Mouse (Mus musculus) heart, adult 2 months (tissue): ENCODE data around the gene Samhd1.

Experiments
- CTCF ChIP-seq: fragments of 200-600 bp; IDR thresholded peaks from 2 replicates; pipeline ENCODE4 v1.8.1; 2022; ENCODE audit warnings: antibody characterized with exemption, mild to moderate bottlenecking, moderate library complexity
- EP300 ChIP-seq: fragments of 200-500 bp; IDR thresholded peaks from 2 replicates; pipeline ENCODE4 v1.6.1; 2011; ENCODE audit warnings: low read depth, low read length, control low read depth; ENCODE audit not compliant: insufficient read depth
- POLR2A ChIP-seq: fragments of 200-500 bp; IDR thresholded peaks from 2 replicates; pipeline ENCODE4 v1.6.1; 2011; ENCODE audit warnings: mild to moderate bottlenecking, low read depth, low read length, control low read depth; ENCODE audit not compliant: insufficient read depth

GRCm38 (mm10) chr2:157078059-157078792 is 56.8 kb downstream of the Samhd1 start:
- TF ChIP-seq CTCF, result no peak
- no peak for TF ChIP-seq EP300
- TF ChIP-seq POLR2A, result no peak
